Mouse (Mus musculus): Measurements from ENCODE around the gene Tlr9. TPM values are rescaled to one million over a fixed set of nuclear protein-coding genes. Genes with fewer than 3 reads are reported as not detected.

Tlr9 gene
- polyA plus RNA-seq, 1 experiment from 2014 or later = 0.08 TPM

DNA sequence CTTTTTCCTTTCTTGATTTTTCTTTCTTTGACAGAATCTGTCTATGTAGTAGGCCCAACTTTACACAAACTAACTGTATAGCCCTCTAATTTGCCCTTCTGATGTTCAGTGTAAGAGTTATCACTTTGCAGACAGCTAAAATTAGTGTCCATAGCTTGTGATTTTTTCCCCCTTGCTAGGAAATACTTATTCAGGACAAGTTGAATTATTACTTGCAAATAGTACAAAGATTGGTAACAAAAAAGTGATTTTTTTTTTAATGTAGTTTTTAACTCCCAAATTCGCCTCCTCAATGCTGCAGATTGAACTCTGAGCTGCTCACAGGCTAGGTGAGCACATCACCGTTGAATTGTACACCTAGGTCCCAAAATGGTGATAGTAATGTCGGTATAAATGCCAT is 42.4 kb upstream of the Tlr9 start:
- Histone ChIP-seq H3K9me3 (ENCODE audit: control insufficient read depth) (no peaks in the 10 kb centered on the region), H3K9ac (ENCODE audit: low read depth, low read length) (no peak overlapping the region), H3K27ac (ENCODE audit: low read depth, low read length) (no peak overlapping the region), H3K4me1 (replicated peaks; ENCODE audit: control insufficient read depth, insufficient read depth, low read length) (0 out of 2 replicates have a peak, but pooled peaks cover 5% of the 10 kb centered on the region), H3K4me2 (replicated peaks; ENCODE audit: low read depth) (no peak overlapping the region), H3K27me3 (replicated peaks; ENCODE audit: control insufficient read depth, insufficient read depth, low read length) (no peaks in the 10 kb centered on the region), H3K4me3 (ENCODE audit: low read depth, low read length) (no peak overlapping the region), H3K36me3 (ENCODE audit: control insufficient read depth, insufficient read depth) (peaks cover 72% of the 10 kb centered on the region)
- 96% methylated on average over 3 of the region's 3 CpGs for WGBS
- no peak for ATAC-seq
- TF ChIP-seq CTCF (IDR thresholded peaks at IDR 0.05; ENCODE audit: low read depth) = no peak

DNA sequence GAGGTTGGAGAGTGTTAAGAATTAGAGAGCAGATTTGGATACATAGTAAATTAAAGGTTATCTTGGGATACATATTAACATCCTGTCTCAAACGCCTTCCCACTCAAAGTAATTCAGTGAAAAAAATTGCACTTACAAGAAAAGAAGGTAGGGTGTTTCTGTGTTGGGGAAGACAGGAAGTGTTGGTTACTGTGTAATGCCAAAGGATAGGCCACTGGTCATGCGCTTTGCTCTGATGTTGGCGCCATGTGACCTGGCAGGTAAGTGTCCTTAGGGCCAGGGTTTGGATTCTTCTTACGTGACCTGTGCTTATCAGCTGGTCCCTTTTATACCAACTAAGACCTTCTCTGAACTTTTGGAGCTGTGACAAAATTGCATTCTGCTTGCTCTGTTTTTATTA is 40.3 kb upstream of the Tlr9 start:
- Histone ChIP-seq H3K9me3 (ENCODE audit: control insufficient read depth) (no peaks in the 10 kb centered on the region), H3K27me3 (replicated peaks; ENCODE audit: control insufficient read depth, insufficient read depth, low read length) (no peaks in the 10 kb centered on the region), H3K4me2 (replicated peaks; ENCODE audit: low read depth) (no peak overlapping the region), H3K4me3 (ENCODE audit: low read depth, low read length) (no peak overlapping the region), H3K9ac (ENCODE audit: low read depth, low read length) (no peak overlapping the region), H3K4me1 (replicated peaks; ENCODE audit: control insufficient read depth, insufficient read depth, low read length) (no peaks in the 10 kb centered on the region), H3K27ac (ENCODE audit: low read depth, low read length) (no peak overlapping the region), H3K36me3 (ENCODE audit: control insufficient read depth, insufficient read depth) (peaks cover 87% of the 10 kb centered on the region)
- TF ChIP-seq CTCF (IDR thresholded peaks at IDR 0.05; ENCODE audit: low read depth) = no peak
- no peak for ATAC-seq
- WGBS = 82% methylated on average over 4 of the region's 4 CpGs

DNA sequence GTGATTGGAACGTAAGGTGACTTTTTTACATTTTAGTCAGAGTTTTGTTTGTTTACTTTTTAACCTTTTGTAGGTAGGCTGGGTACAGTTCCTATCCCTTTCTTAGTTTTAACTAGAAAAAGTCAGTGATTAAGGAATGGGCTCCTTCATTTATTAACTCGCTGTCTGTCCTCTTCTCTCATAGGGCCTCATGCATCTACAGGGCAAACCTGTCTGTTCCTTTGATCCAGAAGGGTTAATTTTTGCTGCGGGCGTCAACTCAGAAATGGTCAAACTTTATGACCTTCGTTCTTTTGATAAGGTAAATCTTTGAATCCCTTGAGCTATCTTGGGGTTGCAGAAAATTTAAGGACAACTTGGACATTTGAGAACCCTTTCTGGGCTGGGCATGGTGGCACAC is 38.4 kb upstream of the Tlr9 start:
- H3K27ac ChIP-seq (ENCODE audit: low read depth, low read length) = no peak overlapping the region; the same call in 1 of the 2 replicates
- no peak overlapping the region for H3K9ac ChIP-seq (ENCODE audit: low read depth, low read length)
- H3K4me2 ChIP-seq (replicated peaks; ENCODE audit: low read depth) = no peak overlapping the region
- no peak overlapping the region for H3K4me3 ChIP-seq (ENCODE audit: low read depth, low read length)
- H3K9me3 ChIP-seq (ENCODE audit: control insufficient read depth) = no peaks in the 10 kb centered on the region
- 58% methylated on average over 5 of the region's 5 CpGs for WGBS
- peaks cover 92% of the 10 kb centered on the region for H3K36me3 ChIP-seq (ENCODE audit: control insufficient read depth, insufficient read depth)
- ATAC-seq = no peak
- H3K27me3 ChIP-seq (replicated peaks; ENCODE audit: control insufficient read depth, insufficient read depth, low read length) = no peaks in the 10 kb centered on the region
- TF ChIP-seq CTCF (IDR thresholded peaks at IDR 0.05; ENCODE audit: low read depth) = no peak
- H3K4me1 ChIP-seq (replicated peaks; ENCODE audit: control insufficient read depth, insufficient read depth, low read length) = no peaks in the 10 kb centered on the region

DNA sequence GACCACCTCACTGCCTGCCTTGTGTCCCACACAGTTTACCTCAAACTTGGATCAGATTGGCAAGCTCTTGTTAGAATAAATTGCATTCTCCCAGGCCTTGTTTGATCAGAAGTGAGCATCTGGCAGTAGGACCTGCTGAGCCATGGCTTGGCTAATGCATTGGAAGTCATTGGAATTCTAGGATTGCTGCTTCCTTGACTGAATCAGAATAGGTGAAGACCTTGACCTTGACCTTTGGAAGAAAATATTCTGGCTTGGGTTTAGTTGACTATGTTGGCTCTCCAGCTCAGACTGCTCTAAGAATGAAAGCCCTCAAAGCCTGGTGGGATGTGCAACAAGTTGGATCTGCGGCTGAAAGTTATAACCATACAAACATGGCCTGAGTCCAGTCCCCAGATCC is 31.0 kb upstream of the Tlr9 start:
- H3K4me1 ChIP-seq (replicated peaks; ENCODE audit: control insufficient read depth, insufficient read depth, low read length) = no peaks in the 10 kb centered on the region
- ATAC-seq = no peak
- WGBS = 79% methylated on average over 1 of the region's 1 CpGs
- no peaks in the 10 kb centered on the region for H3K27me3 ChIP-seq (replicated peaks; ENCODE audit: control insufficient read depth, insufficient read depth, low read length)
- no peak overlapping the region for H3K4me3 ChIP-seq (ENCODE audit: low read depth, low read length)
- H3K4me2 ChIP-seq (replicated peaks; ENCODE audit: low read depth) = no peak overlapping the region
- H3K9ac ChIP-seq (ENCODE audit: low read depth, low read length) = no peak overlapping the region
- no peaks in the 10 kb centered on the region for H3K9me3 ChIP-seq (ENCODE audit: control insufficient read depth)
- TF ChIP-seq CTCF (IDR thresholded peaks at IDR 0.05; ENCODE audit: low read depth) = no peak
- no peak overlapping the region for H3K27ac ChIP-seq (ENCODE audit: low read depth, low read length)
- peaks cover 55% of the 10 kb centered on the region for H3K36me3 ChIP-seq (ENCODE audit: control insufficient read depth, insufficient read depth)

DNA sequence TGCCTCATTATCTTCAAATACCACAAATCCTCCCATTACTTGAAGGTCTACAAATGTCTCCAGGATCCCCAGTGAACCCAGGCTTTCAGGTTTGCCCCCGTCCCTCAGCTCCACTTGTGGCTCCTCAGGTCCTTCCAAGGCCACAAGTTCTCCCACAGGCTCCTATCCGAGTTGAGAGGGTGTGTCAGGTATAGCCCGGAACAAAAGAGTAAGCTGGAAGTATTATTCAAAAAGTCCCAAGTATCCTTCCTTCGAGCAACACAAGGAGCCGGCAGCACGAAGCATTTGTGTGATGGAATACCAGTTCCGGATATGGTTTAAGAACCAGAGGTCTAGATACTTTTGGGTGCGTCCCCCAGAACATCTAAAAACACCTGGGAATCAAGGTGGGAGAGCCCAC is 30.4 kb upstream of the Tlr9 start:
- H3K36me3 ChIP-seq (ENCODE audit: control insufficient read depth, insufficient read depth) = peaks cover 49% of the 10 kb centered on the region
- H3K9me3 ChIP-seq (ENCODE audit: control insufficient read depth) = no peaks in the 10 kb centered on the region
- no peak for ATAC-seq
- H3K27ac ChIP-seq (ENCODE audit: low read depth, low read length) = no peak overlapping the region
- H3K4me2 ChIP-seq (replicated peaks; ENCODE audit: low read depth) = no peak overlapping the region
- H3K9ac ChIP-seq (ENCODE audit: low read depth, low read length) = no peak overlapping the region
- WGBS = 90% methylated on average over 8 of the region's 8 CpGs
- no peak overlapping the region for H3K4me3 ChIP-seq (ENCODE audit: low read depth, low read length)
- TF ChIP-seq CTCF (IDR thresholded peaks at IDR 0.05; ENCODE audit: low read depth) = no peak
- H3K4me1 ChIP-seq (replicated peaks; ENCODE audit: control insufficient read depth, insufficient read depth, low read length) = no peaks in the 10 kb centered on the region
- H3K27me3 ChIP-seq (replicated peaks; ENCODE audit: control insufficient read depth, insufficient read depth, low read length) = no peaks in the 10 kb centered on the region

DNA sequence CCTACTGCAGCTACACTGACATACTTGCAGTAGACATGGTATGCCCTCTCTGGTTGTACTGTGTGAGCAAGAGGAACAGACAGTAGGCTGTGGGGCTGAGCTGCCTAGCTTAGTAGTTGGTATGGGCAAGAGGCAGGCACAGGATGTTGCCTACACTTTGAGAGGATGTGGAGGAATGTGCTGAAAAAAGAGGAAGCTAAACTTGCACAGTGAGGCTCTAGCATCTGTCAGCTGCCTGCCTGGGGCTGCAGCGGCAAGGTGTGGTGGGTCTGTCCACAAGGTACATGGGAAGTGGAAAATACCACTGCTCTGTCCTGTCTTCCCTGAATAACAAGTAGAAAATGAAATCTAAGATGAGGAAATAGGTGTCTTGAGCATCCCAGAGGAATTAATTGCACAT is 29.4 kb upstream of the Tlr9 start:
- no peak for ATAC-seq
- Histone ChIP-seq H3K4me2 (replicated peaks; ENCODE audit: low read depth) (no peak overlapping the region), H3K4me3 (ENCODE audit: low read depth, low read length) (no peak overlapping the region), H3K4me1 (replicated peaks; ENCODE audit: control insufficient read depth, insufficient read depth, low read length) (no peaks in the 10 kb centered on the region), H3K9me3 (ENCODE audit: control insufficient read depth) (no peaks in the 10 kb centered on the region), H3K27ac (ENCODE audit: low read depth, low read length) (no peak overlapping the region), H3K27me3 (replicated peaks; ENCODE audit: control insufficient read depth, insufficient read depth, low read length) (no peaks in the 10 kb centered on the region), H3K9ac (ENCODE audit: low read depth, low read length) (no peak overlapping the region), H3K36me3 (ENCODE audit: control insufficient read depth, insufficient read depth) (peaks cover 39% of the 10 kb centered on the region)
- 100% methylated on average over 1 of the region's 1 CpGs for WGBS
- no peak for TF ChIP-seq CTCF (IDR thresholded peaks at IDR 0.05; ENCODE audit: low read depth)

Measured in intestine, postnatal 0 days (tissue).